Mouse (Mus musculus) lung, postnatal 0 days (tissue): ENCODE results near the gene Gsto2. TPM values are rescaled to one million over a fixed set of nuclear protein-coding genes. Genes with fewer than 3 reads are reported as not detected.

Experiments
- ATAC-seq: fragments of 200-750 bp; cut with Nextera tagmentation; 2 replicates; pipeline ENCODE4 v1.8.0; 2017; ENCODE audit warnings: moderate library complexity
- DNase-seq: peaks from one replicate; pipeline ENCODE4 v3.0.0-alpha.2; 2016; ENCODE audit warnings: low spot score
- H3K27ac ChIP-seq: fragments of 300-500 bp; sonication (generic); 2 replicates; pipeline ENCODE4 v1.5.1; 2014; ENCODE audit warnings: antibody characterized with exemption, mild to moderate bottlenecking, low read length, mixed read lengths
- H3K27me3 ChIP-seq: fragments of 300-500 bp; sonication (generic); replicated peaks from 2 replicates; pipeline ENCODE4 v1.6.1; 2014; ENCODE audit warnings: low read length, mixed read lengths; ENCODE audit not compliant: insufficient read depth
- H3K36me3 ChIP-seq: fragments of 300-500 bp; sonication (generic); 2 replicates; pipeline ENCODE4 v1.6.1; 2014; ENCODE audit warnings: low read length, mixed read lengths; ENCODE audit not compliant: insufficient read depth
- H3K4me1 ChIP-seq: fragments of 300-500 bp; sonication (generic); 2 replicates; pipeline ENCODE4 v1.6.1; 2014; ENCODE audit warnings: antibody characterized with exemption, low read depth, low read length, mixed read lengths; ENCODE audit not compliant: insufficient read depth
- H3K4me2 ChIP-seq: fragments of 300-500 bp; sonication (generic); replicated peaks from 2 replicates; pipeline ENCODE4 v1.6.1; 2014; ENCODE audit warnings: low read depth, mild to moderate bottlenecking, low read length, moderate library complexity, mixed read lengths
- H3K4me3 ChIP-seq: fragments of 300-500 bp; sonication (generic); 2 replicates; pipeline ENCODE4 v1.5.1; 2014; ENCODE audit warnings: low read depth, low read length
- H3K9ac ChIP-seq: fragments of 300-500 bp; sonication (generic); replicated peaks from 2 replicates; pipeline ENCODE4 v1.6.1; 2014; ENCODE audit warnings: low read depth, mild to moderate bottlenecking
- H3K9me3 ChIP-seq: fragments of 300-500 bp; sonication (generic); 2 replicates; pipeline ENCODE4 v1.6.1; 2016; ENCODE audit warnings: low read length, mixed read lengths
- CTCF ChIP-seq: IDR thresholded peaks from 2 replicates; pipeline ENCODE4 v1.5.1; 2016; ENCODE audit warnings: antibody characterized with exemption, mild to moderate bottlenecking
- EP300 ChIP-seq: IDR thresholded peaks from 2 replicates; pipeline ENCODE4 v1.6.1; 2016; ENCODE audit warnings: antibody characterized with exemption, mild to moderate bottlenecking, control low read depth
- WGBS: fragments of 180-500 bp; shearing (Covaris S2); extraction: QIAGEN DNeasy Blood & Tissue Kit; methylation state at CpG from one replicate; pipeline ENCODE4 v1.1.7; 2014; 5-methylcytosine and 5-hydroxymethylcytosine counted together
- polyA plus RNA-seq: library from polyadenylated mRNA; unstranded; fragments of >200 nt; fragmentation: Nextera tagmentation; extraction: Ambion mirVana; gene quantifications from 2 replicates; pipeline ENCODE4 v1.2.1, GENCODE M21; 2015

The Gsto2 gene
- polyA plus RNA-seq, 1 experiment from 2014 or later = 2.1 TPM

DNA sequence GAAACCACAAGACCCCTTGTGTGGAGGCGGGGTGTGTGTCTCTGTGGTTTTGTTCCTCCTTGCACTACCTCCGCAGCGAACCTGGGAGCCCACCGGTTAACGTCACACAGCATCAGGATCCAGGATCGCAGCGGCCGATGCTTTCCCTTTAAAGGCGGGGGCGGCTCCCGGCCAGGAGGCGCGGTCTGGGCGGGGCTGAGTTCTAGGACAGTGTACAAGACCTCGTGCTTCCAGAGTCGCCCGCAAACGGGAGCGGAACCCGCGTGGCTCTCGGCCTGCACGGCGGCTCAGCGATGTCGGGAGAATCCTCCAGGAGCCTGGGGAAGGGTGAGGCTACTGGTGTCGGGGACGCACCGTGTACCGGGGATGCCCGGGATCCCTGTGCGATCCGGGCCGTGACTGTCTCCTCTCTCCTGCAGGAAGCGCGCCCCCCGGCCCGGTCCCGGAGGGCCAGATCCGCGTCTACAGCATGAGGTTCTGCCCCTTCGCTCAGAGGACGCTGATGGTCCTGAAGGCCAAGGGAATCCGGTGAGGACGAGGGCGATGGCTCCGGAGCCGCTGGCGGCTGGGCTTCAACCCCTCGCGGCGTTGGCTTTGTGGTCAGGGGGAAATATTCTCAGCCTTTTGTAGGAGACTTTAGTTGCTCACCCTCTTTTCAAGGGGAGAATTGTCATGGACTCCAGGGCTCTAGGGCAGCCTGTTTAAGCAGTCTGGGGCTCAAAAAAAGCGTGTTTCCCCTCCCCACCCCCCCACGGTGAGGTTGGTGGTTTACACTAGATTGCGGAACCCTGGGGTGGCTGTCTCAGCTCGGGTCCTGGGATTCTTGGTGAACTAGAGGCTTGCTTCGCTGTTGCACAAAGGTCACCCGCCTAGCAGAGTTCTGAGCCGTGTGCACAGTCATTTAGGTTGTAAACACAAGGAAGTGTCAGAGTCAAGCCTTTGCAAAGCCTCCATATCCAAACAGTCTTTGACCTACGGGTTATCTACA, 10.2 kb upstream of the Gsto2 start, which contains the start of gene Gsto1:
Gsto1 (plus strand) TSS at position 175 of the 988 bp plus-strand sequence.
- H3K9ac ChIP-seq = peak within 1 kb of the TSS; percentile 54
- DNase-seq (peak; percentile 92), ATAC-seq (peak; percentile 93)
- H3K27me3 ChIP-seq = no peaks in the 10 kb centered on the region
- peaks cover 15% of the 10 kb centered on the region for H3K4me1 ChIP-seq
- no peak for TF ChIP-seq EP300
- peak; percentile 5; the same call in 1 of the 2 replicates for TF ChIP-seq CTCF
- H3K4me3 ChIP-seq = peak within 1 kb of the TSS; percentile 53
- no peaks in the 10 kb centered on the region for H3K36me3 ChIP-seq
- H3K27ac ChIP-seq = peak within 1 kb of the TSS; percentile 68
- H3K9me3 ChIP-seq = no peaks in the 10 kb centered on the region
- under 1% methylated on average over 59 of the region's 60 CpGs for WGBS
- H3K4me2 ChIP-seq = peak within 1 kb of the TSS; percentile 87

GRCm38 (mm10) chr19:47857957-47858942, 7.1 kb upstream of the Gsto2 start:
- Histone ChIP-seq H3K27me3 (no peaks in the 10 kb centered on the region), H3K9me3 (no peaks in the 10 kb centered on the region), H3K27ac (peak overlapping the region; percentile 47; the same call in 1 of the 2 replicates), H3K4me3 (no peak overlapping the region), H3K4me2 (no peak overlapping the region), H3K4me1 (peaks cover 15% of the 10 kb centered on the region), H3K9ac (no peak overlapping the region), H3K36me3 (no peaks in the 10 kb centered on the region)
- TF ChIP-seq EP300 (0 out of 2 replicates have a peak, but pooled peaks have one; percentile 37), CTCF (peak; percentile 18; the same call in 1 of the 2 replicates)
- 63% methylated on average over 18 of the region's 18 CpGs for WGBS
- ATAC-seq (peak; percentile 44), DNase-seq (peak; percentile 79)

DNA sequence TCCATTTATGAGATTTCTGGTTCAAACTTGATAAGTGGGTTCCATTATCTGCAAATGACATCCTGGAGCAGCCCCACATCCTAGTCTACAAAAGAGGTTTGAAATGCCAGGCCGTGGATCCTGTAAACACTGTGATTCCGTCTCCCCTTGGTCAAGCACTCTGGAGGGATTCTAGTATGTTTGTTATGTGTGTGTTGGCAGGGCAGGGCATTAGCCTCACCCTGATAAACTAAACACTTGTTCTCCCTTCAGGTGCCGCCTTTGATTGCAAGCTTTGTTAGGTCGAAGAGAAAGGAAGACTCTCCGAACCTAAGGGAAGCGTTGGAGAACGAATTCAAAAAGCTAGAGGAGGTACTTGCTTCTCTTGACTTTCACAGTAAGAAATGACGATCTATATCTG, 6.2 kb upstream of the Gsto2 start:
- Histone ChIP-seq H3K9ac (no peak overlapping the region), H3K27ac (peak overlapping the region; percentile 47; the same call in 1 of the 2 replicates), H3K4me3 (no peak overlapping the region), H3K36me3 (no peaks in the 10 kb centered on the region), H3K9me3 (no peaks in the 10 kb centered on the region), H3K4me1 (peaks cover 14% of the 10 kb centered on the region), H3K4me2 (no peak overlapping the region), H3K27me3 (no peaks in the 10 kb centered on the region)
- 68% methylated on average over 8 of the region's 8 CpGs for WGBS
- DNase-seq = peak; percentile 31
- peak; percentile 18; the same call in 1 of the 2 replicates for ATAC-seq
- TF ChIP-seq CTCF (no peak), EP300 (peak; percentile 43)

- DNase-seq = no peak
- no peak overlapping the region for H3K9ac ChIP-seq
Measured at GRCm38 (mm10) chr19:47862581-47862980, 2.8 kb upstream of the Gsto2 start.

GRCm38 (mm10) chr19:47864051-47864450, 1.3 kb upstream of the Gsto2 start:
- H3K4me1 ChIP-seq = no peaks in the 10 kb centered on the region
- TF ChIP-seq EP300 (no peak), CTCF (no peak)
- no peak overlapping the region for H3K4me2 ChIP-seq
- H3K9me3 ChIP-seq = no peaks in the 10 kb centered on the region
- no peak overlapping the region for H3K4me3 ChIP-seq
- DNase-seq (no peak), ATAC-seq (no peak)
- no peaks in the 10 kb centered on the region for H3K36me3 ChIP-seq
- 96% methylated on average over 9 of the region's 9 CpGs for WGBS
- no peak overlapping the region for H3K9ac ChIP-seq
- no peaks in the 10 kb centered on the region for H3K27me3 ChIP-seq
- H3K27ac ChIP-seq = no peak overlapping the region

More at GRCm38 (mm10) chr19:47862581-47862980, 2.8 kb upstream of the Gsto2 start:
- Histone ChIP-seq H3K4me2 (no peak overlapping the region), H3K36me3 (no peaks in the 10 kb centered on the region), H3K27ac (no peak overlapping the region), H3K9me3 (no peaks in the 10 kb centered on the region), H3K27me3 (no peaks in the 10 kb centered on the region), H3K4me3 (no peak overlapping the region), H3K4me1 (no peaks in the 10 kb centered on the region)
- 95% methylated on average over 3 of the region's 3 CpGs for WGBS
- TF ChIP-seq EP300 (no peak), CTCF (no peak)
- no peak for ATAC-seq
